Mouse (Mus musculus) hindbrain, embryonic 11.5 days (tissue): ENCODE data around the gene 4930556J24Rik. TPM values are rescaled to one million over a fixed set of nuclear protein-coding genes. Genes with fewer than 3 reads are reported as not detected.
"Not testable (repeated sequence)": the region's sequence is repeated elsewhere in the genome, so short reads cannot be mapped to it uniquely, and the experiment has no call there.

ENCODE experiments used
- ATAC-seq: fragments of 200-750 bp; cut with Nextera tagmentation; 2 replicates; pipeline ENCODE4 v1.8.0; 2017; ENCODE audit warnings: mild to moderate bottlenecking, moderate TSS enrichment, moderate library complexity; ENCODE audit not compliant: low FRiP score
- DNase-seq: peaks from one replicate; pipeline ENCODE4 v3.0.0-alpha.2; 2015; ENCODE audit warnings: low spot score
- H3K27ac ChIP-seq: fragments of 300-500 bp; sonication (generic); 2 replicates; pipeline ENCODE4 v1.5.1; 2014; ENCODE audit warnings: mild to moderate bottlenecking, low read depth, low read length
- H3K27me3 ChIP-seq: fragments of 300-500 bp; sonication (generic); 2 replicates; pipeline ENCODE4 v1.6.1; 2014; ENCODE audit warnings: mild to moderate bottlenecking, low read length, moderate library complexity, mixed read lengths; ENCODE audit not compliant: control insufficient read depth, insufficient read depth
- H3K36me3 ChIP-seq: fragments of 300-500 bp; sonication (generic); 2 replicates; pipeline ENCODE4 v1.6.1; 2014; ENCODE audit warnings: mild to moderate bottlenecking, low read length, moderate library complexity, mixed read lengths; ENCODE audit not compliant: control insufficient read depth, insufficient read depth
- H3K4me1 ChIP-seq: fragments of 300-500 bp; sonication (generic); replicated peaks from 2 replicates; pipeline ENCODE4 v1.6.1; 2014; ENCODE audit warnings: low read length, mixed read lengths; ENCODE audit not compliant: control insufficient read depth, insufficient read depth
- H3K4me2 ChIP-seq: fragments of 300-500 bp; sonication (generic); replicated peaks from 2 replicates; pipeline ENCODE4 v1.6.1; 2014; ENCODE audit warnings: mild to moderate bottlenecking, low read depth, low read length
- H3K4me3 ChIP-seq: fragments of 300-500 bp; sonication (generic); 2 replicates; pipeline ENCODE4 v1.5.1; 2014; ENCODE audit warnings: low read depth, low read length
- H3K9ac ChIP-seq: fragments of 300-500 bp; sonication (generic); 2 replicates; pipeline ENCODE4 v1.6.1; 2014; ENCODE audit warnings: low read depth, low read length
- H3K9me3 ChIP-seq: fragments of 300-500 bp; sonication (generic); 2 replicates; pipeline ENCODE4 v1.6.1; 2016; ENCODE audit warnings: low read length; ENCODE audit not compliant: control insufficient read depth
- WGBS: fragments of 180-500 bp; shearing (Covaris S2); extraction: QIAGEN DNeasy Blood & Tissue Kit; methylation state at CpG from one replicate; pipeline ENCODE4 v1.1.7; 2014; 5-methylcytosine and 5-hydroxymethylcytosine counted together
- polyA plus RNA-seq: library from polyadenylated mRNA; unstranded; fragments of >200 nt; fragmentation: Nextera tagmentation; extraction: Ambion mirVana; gene quantifications from 2 replicates; pipeline ENCODE4 v1.2.1, GENCODE M21; 2014

4930556J24Rik gene
- 0.17 and 0.19 TPM in 2 replicates for polyA plus RNA-seq

- WGBS: 96% methylated on average over 6 of the region's 6 CpGs
- no peak for DNase-seq
- Histone ChIP-seq H3K27ac (no peak within 1 kb of the TSS), H3K4me1 (no peaks in the 10 kb centered on the region), H3K4me2 (no peak within 1 kb of the TSS), H3K4me3 (no peak within 1 kb of the TSS), H3K27me3 (no peaks in the 10 kb centered on the region), H3K36me3 (peaks cover 13% of the 10 kb centered on the region; the same call in 1 of the 2 replicates), H3K9ac (no peak within 1 kb of the TSS), H3K9me3 (no peaks in the 10 kb centered on the region)
- no peak for ATAC-seq
Measured at GRCm38 (mm10) chr11:3976678-3977077, at the start of gene 4930556J24Rik. Gene 4930556J24Rik (minus strand): TSS chr11:3976778.

- DNase-seq: no peak
- 76% methylated on average over 2 of the region's 2 CpGs for WGBS
- no peak overlapping the region for H3K9ac ChIP-seq
Measured at GRCm38 (mm10) chr11:4023321-4023720, 46.7 kb upstream of the 4930556J24Rik start.

GRCm38 (mm10) chr11:4022111-4022510 is 45.5 kb upstream of the 4930556J24Rik start:
- not testable (repeated sequence) for ATAC-seq, H3K9ac ChIP-seq, H3K4me3 ChIP-seq, H3K27me3 ChIP-seq, H3K4me1 ChIP-seq, H3K36me3 ChIP-seq, H3K27ac ChIP-seq, DNase-seq, H3K4me2 ChIP-seq, H3K9me3 ChIP-seq
- WGBS: 94% methylated on average over 13 of the region's 13 CpGs

More at GRCm38 (mm10) chr11:4023321-4023720, 46.7 kb upstream of the 4930556J24Rik start:
- Histone ChIP-seq H3K27me3 (no peaks in the 10 kb centered on the region), H3K4me3 (no peak overlapping the region), H3K36me3 (no peaks in the 10 kb centered on the region), H3K27ac (no peak overlapping the region), H3K9me3 (no peaks in the 10 kb centered on the region), H3K4me2 (no peak overlapping the region), H3K4me1 (no peaks in the 10 kb centered on the region)
- no peak for ATAC-seq

GRCm38 (mm10) chr11:4015796-4016195 is 39.2 kb upstream of the 4930556J24Rik start:
- not testable (repeated sequence) for H3K9ac ChIP-seq, ATAC-seq, H3K27me3 ChIP-seq, H3K27ac ChIP-seq, DNase-seq, H3K9me3 ChIP-seq, H3K36me3 ChIP-seq, H3K4me3 ChIP-seq, H3K4me1 ChIP-seq, H3K4me2 ChIP-seq
- whole genome bisulfite sequencing: 92% methylated on average over 14 of the region's 14 CpGs

GRCm38 (mm10) chr11:4012616-4013015 is 36.0 kb upstream of the 4930556J24Rik start:
- Histone ChIP-seq H3K4me1 (no peaks in the 10 kb centered on the region), H3K9me3 (no peaks in the 10 kb centered on the region), H3K27ac (no peak overlapping the region), H3K27me3 (no peaks in the 10 kb centered on the region), H3K4me3 (no peak overlapping the region), H3K4me2 (no peak overlapping the region), H3K36me3 (no peaks in the 10 kb centered on the region), H3K9ac (no peak overlapping the region)
- DNase-seq (no peak), ATAC-seq (no peak)
- 61% methylated on average over 1 of the region's 1 CpGs for WGBS

- ATAC-seq: no peak
Measured at GRCm38 (mm10) chr11:4006462-4006861, 29.9 kb upstream of the 4930556J24Rik start.

GRCm38 (mm10) chr11:4005220-4005805 is 28.7 kb upstream of the 4930556J24Rik start:
- Histone ChIP-seq H3K4me1 (no peaks in the 10 kb centered on the region), H3K9ac (no peak overlapping the region), H3K9me3 (no peaks in the 10 kb centered on the region), H3K27me3 (no peaks in the 10 kb centered on the region; the same call in 1 of the 2 replicates), H3K4me3 (no peak overlapping the region), H3K4me2 (no peak overlapping the region), H3K36me3 (no peaks in the 10 kb centered on the region), H3K27ac (no peak overlapping the region)
- 64% methylated on average over 5 of the region's 5 CpGs for WGBS
- DNase-seq (no peak), ATAC-seq (no peak)

More at GRCm38 (mm10) chr11:4006462-4006861, 29.9 kb upstream of the 4930556J24Rik start:
- Histone ChIP-seq H3K27ac (no peak overlapping the region), H3K36me3 (no peaks in the 10 kb centered on the region), H3K9me3 (no peaks in the 10 kb centered on the region), H3K4me3 (no peak overlapping the region), H3K27me3 (no peaks in the 10 kb centered on the region; the same call in 1 of the 2 replicates), H3K4me2 (no peak overlapping the region), H3K4me1 (no peaks in the 10 kb centered on the region), H3K9ac (no peak overlapping the region)
- DNase-seq: no peak
- WGBS: 80% methylated on average over 3 of the region's 3 CpGs

- Histone ChIP-seq H3K27ac (no peak overlapping the region), H3K27me3 (peaks cover 33% of the 10 kb centered on the region), H3K9ac (no peak overlapping the region), H3K4me2 (no peak overlapping the region), H3K4me3 (no peak overlapping the region), H3K36me3 (no peaks in the 10 kb centered on the region), H3K9me3 (no peaks in the 10 kb centered on the region), H3K4me1 (peaks cover 5% of the 10 kb centered on the region; the same call in 1 of the 2 replicates)
- WGBS: 9% methylated on average over 5 of the region's 5 CpGs
- DNase-seq: peak; percentile 85
- no peak for ATAC-seq
Measured at GRCm38 (mm10) chr11:4001603-4002002, 25.0 kb upstream of the 4930556J24Rik start.

- peaks cover 5% of the 10 kb centered on the region; the same call in 1 of the 2 replicates for H3K4me1 ChIP-seq
- H3K27ac ChIP-seq: no peak overlapping the region
- H3K9me3 ChIP-seq: no peaks in the 10 kb centered on the region
- H3K36me3 ChIP-seq: no peaks in the 10 kb centered on the region
- H3K9ac ChIP-seq: no peak overlapping the region
- DNase-seq (no peak), ATAC-seq (no peak)
- no peak overlapping the region for H3K4me2 ChIP-seq
- peaks cover 33% of the 10 kb centered on the region for H3K27me3 ChIP-seq
- no peak overlapping the region for H3K4me3 ChIP-seq
- 78% methylated on average over 5 of the region's 5 CpGs for WGBS
Measured at GRCm38 (mm10) chr11:3999547-3999946, 23.0 kb upstream of the 4930556J24Rik start.
